Mouse (Mus musculus) hindlimb bud, embryonic 11.5 days (tissue): ENCODE data around the gene Hbs1l.

ENCODE experiments used
- DNase-seq: peaks from one replicate; pipeline ENCODE4 v3.0.0-alpha.2; 2012; ENCODE audit warnings: low read depth, low spot score; ENCODE audit errors: extremely low spot score

Hbs1l gene

DNA sequence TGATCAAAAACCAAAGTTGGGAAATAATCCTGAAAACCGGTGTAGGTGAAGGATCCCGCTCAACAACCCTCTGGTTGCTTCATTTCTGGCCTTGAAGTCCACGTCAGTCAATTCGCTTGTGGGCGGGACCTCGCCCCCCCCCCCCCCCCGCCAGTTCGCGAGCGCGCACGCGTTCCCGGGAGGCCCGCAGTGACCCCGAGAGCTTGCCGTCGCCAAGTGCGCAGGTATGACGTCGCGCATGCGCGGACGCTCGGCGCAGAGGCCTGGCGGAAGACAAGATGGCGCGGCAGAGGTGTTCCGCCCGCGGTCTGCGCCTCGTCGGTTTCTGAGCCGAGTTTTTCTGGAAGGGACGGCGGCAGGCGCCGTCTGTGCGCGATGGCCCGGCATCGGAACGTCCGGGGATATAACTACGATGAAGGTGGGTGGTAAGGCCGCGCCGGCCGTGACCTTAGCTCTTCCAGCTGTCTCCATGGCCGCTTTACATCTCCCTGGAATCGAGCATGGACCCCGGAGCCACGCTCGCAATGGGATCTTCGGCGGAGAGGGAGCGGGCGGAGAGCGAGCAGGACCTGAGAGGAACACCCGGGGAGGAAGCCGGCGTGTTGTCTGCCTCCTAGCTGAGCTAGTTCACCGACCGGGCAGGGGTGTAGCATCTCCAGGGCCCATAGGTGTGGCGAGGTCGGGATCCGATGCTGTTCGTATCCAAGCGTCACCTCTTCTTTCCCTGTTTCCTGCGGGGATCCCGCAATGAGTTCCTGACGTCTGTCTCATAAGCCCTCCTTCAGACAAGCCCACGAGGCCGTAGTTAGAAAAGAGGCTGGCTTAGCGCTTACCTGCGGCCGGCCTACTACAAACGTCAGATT, at the start of gene Hbs1l:
Gene Hbs1l (plus strand): TSS at position 221 of the 863 bp plus-strand sequence.
- DNase-seq, result peak; percentile 83

DNA sequence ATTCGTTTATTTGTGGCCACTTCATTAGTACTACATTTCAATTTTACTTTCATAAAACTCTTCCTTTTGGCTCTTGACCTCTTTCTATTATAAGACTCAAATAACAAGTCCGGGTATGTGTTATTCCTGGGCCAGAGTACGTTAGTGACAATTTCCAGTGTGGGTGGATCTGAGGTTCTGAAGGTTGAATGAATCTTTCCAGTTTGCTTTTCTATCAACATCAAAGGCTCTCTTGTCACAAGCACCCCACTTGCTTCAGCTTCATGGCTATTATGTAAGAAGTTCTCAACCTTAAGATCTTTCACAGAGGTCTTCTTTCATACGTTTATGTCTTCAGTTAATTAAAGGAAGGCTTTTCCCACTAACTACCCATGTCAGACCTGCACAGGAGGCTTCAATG, 47.2 kb upstream of the Hbs1l start:
- no peak for DNase-seq

DNA sequence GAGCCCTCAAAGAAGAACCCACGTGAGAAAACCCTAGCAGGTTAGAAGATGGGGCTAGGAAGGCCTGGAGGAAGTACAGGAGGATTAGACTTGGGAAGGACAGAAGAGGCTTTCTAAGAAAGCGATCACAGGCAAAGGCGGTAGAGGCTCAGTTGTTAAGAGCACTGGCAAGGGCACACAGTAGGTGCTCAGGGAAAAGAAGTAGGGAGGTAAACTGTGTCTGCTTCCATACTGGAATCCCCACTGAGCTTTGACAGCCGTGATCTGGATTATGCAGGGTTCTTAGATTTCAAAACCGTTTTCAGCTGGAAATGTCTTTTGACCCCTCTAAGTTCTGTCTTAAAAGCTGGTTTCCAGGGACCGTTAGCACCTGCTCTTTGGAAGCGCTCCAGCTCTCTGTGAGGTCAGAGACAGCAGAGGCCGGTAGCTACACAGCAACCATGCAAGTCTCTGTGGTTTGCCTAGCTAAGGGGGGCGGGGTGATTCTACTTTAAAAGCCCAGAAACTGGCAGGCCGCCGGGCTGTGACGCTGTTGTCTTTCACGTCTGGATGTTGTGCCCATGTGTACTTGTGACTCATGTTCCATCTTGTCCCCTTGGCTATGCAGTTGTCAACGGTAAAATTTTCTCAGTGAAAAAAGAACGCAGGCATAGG, 43.8 kb upstream of the Hbs1l start:
- DNase-seq, result no peak

DNA sequence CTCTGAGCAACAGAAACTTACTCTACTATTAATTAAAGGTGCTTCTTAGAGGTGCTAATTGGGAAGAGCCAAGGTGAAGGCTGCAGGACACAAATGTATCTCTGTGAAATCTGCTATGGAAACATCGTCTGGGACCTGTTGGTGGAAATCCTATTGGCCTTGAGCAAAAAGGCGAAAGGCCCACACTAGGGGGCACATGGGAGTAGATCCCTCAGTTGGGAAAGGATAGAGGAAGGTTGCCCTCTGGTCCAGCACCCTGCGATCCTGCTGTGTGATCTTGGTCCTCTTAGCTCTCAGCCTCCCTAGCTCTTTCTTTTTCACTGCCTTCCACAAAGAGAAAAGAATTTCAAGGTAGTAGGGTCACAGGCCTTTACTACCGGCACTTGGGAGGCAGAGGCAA, 43.0 kb upstream of the Hbs1l start:
- DNase-seq, result no peak

DNA sequence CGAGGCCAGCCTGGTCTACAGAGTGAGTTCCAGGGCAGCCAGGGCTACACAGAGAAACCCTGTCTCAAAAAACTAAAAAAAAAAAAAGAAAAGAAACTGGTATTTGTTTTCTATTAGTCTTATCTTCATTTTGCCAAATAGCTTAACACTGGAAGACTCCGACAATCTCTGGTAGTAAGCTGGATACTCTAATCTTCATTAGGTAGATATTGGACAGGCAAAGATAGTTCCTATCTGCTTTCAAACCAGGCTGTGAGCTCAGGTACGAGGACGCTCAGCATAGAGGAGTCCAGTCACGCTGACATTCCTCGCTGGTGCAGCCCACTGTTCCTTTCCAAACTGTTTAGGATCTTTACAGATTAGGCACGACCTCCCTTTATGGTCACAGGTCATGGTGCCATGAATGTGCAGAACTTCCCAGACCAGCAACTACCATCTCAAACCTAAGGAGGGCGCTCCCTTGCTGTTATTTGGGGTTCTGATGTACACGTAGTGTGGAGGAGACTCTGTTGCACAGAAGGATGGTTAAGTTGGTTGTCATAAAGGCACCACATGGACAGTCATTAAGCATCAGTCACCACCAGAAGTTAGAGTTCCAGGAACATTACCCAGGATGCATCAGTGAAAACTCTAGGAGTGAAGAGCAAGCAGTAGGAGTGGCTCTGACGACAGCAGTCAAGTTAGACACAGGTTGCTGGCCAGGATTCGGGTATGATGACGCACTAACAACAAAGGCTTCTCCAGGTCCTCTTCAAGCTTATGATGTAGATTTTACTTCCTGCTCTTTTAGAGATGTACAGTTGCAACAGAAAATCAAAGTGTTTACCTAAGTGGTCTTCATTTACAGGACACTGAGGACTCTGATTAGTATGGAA, 41.3 kb upstream of the Hbs1l start:
- no peak for DNase-seq

DNA sequence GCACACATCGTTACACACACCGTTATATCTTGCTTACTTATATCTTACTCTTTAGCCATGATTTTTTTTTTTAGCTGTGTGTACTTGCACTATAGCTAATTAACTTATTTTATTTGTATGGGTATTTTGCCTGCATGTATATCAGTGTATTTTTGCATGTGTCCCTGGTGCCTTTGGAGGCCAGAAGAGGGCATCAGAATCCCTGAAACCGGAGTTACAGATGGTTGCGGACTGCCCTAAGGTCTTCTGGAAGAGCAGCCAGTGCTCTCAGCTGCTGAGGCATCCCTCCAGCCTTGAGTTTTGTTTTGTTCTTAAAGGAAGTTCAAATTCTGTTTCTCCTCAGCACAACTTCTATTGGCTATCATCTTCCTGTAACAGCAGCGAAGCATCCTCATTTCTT, 38.5 kb upstream of the Hbs1l start:
- DNase-seq, result no peak

DNA sequence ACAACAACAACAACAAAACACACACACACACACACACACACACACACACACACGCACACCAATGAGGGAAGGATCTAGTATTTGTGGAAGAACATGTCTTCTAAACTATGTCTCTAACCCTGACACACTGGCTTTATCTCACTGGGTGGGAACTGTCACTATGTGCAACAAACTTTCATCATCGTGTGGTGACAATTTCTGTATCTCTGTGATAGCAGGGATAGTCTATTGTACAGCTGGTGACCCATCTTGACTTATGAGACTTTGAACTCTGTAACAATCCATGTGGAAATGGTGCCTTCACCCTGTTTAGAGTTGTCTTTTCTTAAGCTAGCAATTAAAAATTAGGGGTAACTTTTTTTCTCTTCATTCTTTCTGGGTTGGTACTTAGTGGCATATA, 36.1 kb upstream of the Hbs1l start:
- DNase-seq, result no peak

DNA sequence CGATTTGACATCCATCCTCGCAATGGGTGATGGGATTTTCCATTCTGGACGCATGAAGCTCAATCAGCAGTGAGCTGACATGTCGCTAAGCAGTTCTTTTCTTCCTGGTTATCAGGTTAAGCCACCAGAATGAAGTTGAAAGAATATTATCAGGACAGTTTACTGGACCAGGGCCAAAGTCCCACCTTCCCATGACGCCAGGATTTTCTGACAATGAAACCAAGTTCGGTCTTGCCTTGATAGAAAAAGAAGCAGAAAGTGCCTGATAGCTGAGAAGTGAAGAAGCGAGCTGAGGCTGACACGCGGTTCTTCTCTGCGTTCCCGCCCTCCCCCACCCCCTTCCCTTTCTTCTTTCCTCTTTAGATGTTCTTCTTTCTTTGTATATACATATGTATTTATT, 30.6 kb upstream of the Hbs1l start:
- no peak for DNase-seq

DNA sequence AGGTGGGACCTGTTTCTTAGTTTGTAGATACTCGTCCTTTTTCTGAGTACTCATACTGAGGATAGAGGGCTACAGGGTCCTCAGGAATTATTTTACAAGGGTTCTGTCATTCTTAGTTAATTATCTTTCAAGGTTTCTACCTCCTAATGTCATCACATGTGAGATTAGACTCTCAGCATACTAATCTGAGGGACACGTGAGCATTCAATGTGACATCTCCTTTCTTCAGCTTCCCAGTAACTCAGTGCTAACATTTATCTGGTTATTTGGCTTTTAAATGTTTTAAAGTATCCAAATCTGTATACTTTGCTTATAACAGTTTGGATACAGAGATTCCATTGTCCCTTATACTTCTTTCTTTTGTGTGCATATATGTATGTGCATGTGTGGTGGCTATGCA, 28.3 kb upstream of the Hbs1l start:
- DNase-seq, result no peak

DNA sequence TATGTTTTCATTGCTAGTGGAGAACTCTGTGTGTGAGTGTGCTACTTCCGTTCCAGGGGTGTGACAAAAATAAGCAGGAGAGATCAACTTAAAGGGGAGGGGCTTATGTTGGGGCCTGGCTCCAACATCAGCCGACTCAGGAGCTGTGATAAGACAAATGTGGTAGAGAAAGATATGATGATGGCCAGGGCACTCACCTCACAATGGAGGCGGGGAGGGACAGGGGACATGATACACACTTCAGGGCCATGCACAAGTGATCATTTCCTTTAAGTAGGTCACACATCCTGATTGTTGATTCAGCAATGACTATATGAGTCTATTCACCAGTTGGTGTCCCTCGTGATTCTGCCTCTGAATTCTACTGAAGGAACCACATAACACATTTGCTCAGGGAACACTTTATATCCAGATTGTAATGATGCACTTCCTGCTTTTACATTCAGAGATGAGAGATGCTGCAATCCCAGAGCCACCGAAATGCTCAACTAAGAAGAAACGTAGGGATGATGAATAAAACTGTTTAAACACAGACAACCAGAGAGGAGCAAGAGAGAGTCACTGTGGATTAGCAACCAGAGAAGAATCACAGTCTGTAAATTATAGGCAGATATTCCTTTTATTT, 26.9 kb upstream of the Hbs1l start:
- no peak for DNase-seq

DNA sequence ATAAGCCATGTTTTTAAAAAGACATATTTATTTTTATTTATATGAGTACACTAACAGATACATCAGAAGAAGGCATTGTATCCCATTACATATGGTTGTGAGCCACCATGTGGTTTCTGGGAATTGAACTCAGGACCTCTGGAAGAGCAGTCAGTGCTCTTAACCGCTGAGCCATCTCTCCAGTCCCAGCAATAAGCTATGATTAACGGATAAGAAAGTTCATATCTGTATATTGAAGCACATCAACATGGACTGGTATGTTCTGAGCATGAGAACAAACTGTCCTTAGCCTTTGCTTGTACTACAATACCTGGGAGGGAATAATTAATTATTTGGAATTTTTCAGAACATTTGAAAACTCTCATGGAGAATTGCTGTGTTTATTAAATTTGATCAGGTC, 25.9 kb upstream of the Hbs1l start:
- no peak for DNase-seq

DNA sequence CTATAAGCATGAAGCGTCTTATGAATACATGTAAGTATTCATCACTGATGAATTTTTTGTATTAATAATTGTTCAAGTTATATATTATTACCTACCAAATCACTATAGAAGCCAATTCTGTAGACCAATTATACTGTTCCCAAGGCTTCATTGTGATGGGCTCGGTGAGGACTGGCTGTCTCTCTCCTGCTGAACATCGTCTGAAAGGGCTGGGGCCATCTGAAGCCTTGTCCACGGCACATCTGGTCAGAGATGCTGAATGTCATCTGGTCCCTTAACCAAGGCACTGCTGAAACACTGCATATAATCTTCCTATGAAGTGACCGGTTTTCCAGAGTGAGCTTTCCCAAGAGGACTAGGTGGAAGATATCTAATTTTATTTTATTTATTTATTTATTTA, 24.9 kb upstream of the Hbs1l start:
- no peak for DNase-seq

DNA sequence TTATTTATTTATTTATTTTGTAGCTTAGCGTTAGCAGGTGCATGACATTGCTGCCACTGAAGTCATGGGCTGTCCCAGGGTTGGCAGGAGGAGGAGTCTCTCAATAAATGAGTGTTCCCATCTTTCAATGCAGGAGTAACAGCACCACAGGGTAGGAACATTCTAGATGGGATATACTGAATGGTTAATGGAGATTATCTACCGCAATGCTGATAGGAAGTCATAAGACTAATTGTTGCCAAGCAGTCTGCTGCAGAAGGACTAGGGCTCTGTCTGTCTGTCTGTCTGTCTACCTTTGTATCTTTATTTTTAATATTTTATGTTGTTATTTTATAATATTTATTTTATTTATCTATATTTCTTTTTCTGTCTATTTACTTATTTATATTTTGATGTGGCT, 24.5 kb upstream of the Hbs1l start:
- DNase-seq, result no peak

DNA sequence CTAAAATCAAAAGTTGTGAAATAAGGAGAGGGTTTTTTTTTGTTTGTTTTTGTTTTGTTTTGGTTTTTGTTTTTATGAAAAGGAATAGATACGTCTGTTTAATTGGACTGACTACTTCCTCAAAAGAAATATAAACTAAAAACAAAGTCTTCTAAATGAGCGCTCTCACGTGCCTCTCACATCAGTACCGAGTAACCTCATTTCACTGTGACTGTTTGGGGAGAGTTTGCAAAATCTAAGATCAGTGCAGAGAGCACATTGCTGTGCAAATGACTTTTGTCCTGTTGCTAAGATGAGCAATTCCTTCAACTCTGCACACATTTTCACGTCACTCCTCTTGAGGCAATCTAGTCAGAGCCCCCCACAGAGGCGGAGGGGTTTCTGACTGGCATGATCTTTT, 24.0 kb upstream of the Hbs1l start:
- no peak for DNase-seq

DNA sequence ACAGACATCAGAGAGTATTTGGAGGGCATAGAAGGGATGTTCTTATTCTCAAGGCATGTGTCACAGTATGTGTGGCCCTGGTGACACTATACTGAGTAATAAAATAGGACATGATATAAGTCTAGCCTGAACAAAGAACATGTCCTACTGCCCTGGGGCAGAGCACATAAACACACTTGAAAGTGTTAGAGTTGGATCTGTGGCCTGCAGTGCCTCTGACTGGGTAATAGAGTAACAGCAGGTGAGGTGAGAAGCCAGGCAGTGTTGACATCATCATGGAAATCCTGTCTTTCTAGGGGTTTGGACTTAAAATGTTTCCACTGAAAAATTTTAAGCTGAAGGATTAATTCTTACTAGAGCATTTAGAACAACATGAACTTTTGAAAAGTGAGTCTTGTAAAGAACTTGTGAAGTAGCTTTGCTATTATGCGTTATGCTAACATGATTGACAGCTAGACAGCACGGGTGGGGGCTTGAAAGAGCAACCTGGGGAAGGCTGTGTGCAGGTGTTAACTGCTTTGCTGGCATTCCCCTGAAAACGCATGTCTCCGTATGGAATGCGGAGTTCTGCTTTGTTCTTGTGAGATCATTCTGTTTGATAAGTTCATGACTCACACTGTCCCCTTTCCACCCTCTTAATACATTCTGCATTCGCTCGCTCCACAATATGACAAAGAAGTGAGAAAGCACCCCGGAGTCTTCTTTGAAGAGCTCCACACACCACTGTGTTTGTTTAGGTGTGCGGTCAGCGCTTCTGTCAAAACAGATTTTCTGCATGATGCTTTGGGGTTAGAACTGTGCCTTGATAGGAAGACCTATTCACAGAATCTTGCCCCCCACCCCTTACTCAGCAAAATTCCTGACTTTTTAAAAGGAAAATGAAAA, 8.3 kb upstream of the Hbs1l start:
- no peak for DNase-seq

DNA sequence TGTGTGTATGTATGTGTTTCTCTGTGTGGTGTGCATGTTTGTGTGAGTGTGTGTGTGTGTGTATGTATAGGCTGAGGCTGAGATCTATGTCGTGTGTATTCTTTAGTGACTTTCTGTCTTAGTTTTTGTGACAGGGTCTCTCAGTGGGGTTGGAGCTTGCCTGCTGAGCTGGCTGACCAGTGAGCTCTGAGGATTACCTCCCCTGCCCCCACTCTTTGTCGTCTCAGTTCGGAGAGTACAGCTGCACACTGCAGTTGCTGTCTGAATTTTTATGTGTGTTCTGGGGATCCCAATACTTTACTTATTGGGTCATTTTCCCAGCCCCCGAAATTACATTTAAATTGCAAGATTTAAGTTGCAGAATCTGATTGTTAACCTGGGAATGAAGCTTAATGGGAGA, 4.6 kb upstream of the Hbs1l start:
- DNase-seq, result no peak

DNA sequence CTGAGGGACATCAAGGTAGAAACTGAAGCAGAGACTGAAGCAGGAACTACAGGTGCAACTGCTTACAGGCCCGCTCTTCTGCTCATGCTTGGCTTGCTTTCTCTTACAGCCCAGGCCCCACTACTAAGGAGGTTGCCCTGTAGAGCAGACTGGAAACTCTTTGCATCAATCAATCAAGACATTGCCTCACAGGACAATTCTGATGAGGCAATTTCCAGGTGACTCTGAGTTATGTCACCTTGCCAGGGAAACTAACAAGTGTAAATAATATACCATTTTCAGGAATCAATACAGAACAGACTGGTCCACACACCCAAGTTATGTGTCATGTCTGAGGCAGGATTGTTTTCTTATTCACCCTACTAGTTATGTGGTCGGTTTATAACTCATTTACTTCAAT, 1.6 kb upstream of the Hbs1l start:
- DNase-seq, result no peak

DNA sequence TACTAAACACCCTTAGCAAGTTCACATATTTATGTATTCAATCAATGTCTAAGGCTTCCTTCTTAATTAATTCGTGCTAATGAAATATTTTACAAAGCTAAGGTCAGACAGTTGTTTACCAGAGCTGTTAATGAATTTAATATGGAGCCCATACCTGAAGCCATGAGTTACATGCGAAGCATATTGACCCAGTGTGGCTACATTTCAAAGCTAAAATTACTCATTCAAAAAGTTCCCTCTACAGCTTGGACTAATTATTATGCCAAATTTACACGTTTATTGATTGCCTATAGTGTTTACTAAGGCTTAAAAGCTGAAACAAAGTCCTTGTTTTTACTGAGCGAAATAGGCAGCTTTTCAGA, 401 bp upstream of the Hbs1l start:
- no peak for DNase-seq

DNA sequence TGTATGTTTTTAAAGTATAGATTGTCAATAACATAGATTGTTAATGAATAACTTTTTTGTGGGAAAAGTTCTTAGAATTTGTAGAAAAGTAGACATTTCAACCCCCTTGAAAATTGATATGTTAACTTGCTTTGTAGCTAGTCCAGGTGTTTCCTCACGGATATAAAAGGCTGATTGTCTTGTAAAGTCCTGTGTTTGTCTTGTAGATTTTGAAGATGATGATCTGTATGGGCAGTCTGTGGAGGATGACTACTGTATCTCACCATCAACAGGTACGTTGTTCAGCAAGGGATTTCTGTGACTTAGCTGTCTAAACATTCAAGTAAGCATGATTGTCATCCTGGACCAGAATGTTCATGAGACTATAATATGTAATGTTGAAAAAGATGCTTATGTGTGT, 3.2 kb downstream of the Hbs1l start:
- DNase-seq, result no peak

DNA sequence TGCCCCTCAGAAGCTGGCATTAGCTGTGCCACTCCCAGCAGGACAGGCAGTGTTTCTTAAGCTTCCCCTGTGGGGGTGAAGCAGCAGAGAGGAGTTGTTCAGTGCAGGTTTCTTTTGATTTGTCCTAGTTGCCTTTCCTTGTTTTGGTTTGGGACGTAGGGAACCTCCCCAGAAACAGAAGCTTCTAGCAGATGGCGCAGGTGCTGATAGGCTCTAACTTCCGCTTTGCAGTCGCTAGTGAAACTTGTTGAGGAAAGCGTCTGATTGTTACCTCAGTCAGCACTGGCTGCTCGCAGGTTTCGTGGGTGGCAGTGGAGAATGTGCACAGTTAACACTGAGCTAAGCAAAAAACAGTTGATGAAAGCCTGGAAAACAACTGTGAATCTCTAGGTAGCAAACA, 6.0 kb downstream of the Hbs1l start:
- DNase-seq, result no peak
